Mouse (Mus musculus) liver, embryonic 11.5 days (tissue): ENCODE data around the gene Gm13278. TPM values are rescaled to one million over a fixed set of nuclear protein-coding genes. Genes with fewer than 3 reads are reported as not detected.
"Not testable (repeated sequence)": the region's sequence is repeated elsewhere in the genome, so short reads cannot be mapped to it uniquely, and the experiment has no call there.

Experiments
- ATAC-seq: fragments of 200-750 bp; cut with Nextera tagmentation; replicated peaks from 2 replicates; pipeline ENCODE4 v1.8.0; 2017; ENCODE audit warnings: moderate number of reproducible peaks, mild to moderate bottlenecking, moderate TSS enrichment, moderate library complexity; ENCODE audit not compliant: low FRiP score
- DNase-seq: peaks from one replicate; pipeline ENCODE4 v3.0.0-alpha.2; 2017; ENCODE audit warnings: low spot score
- H3K27ac ChIP-seq: fragments of 300-500 bp; sonication (generic); 2 replicates; pipeline ENCODE4 v1.5.1; 2014; ENCODE audit warnings: mild to moderate bottlenecking, low read depth, low read length, control low read depth
- H3K27me3 ChIP-seq: fragments of 300-500 bp; sonication (generic); replicated peaks from 2 replicates; pipeline ENCODE4 v1.6.1; 2014; ENCODE audit warnings: low read length, mixed read lengths; ENCODE audit not compliant: control insufficient read depth, insufficient read depth
- H3K36me3 ChIP-seq: fragments of 300-500 bp; sonication (generic); 2 replicates; pipeline ENCODE4 v1.6.1; 2014; ENCODE audit warnings: mild to moderate bottlenecking, low read length, moderate library complexity, mixed read lengths; ENCODE audit not compliant: control insufficient read depth, insufficient read depth
- H3K4me1 ChIP-seq: fragments of 300-500 bp; sonication (generic); replicated peaks from 2 replicates; pipeline ENCODE4 v1.6.1; 2014; ENCODE audit warnings: low read length, mixed read lengths; ENCODE audit not compliant: control insufficient read depth, insufficient read depth
- H3K4me2 ChIP-seq: fragments of 300-500 bp; sonication (generic); 2 replicates; pipeline ENCODE4 v1.6.1; 2014; ENCODE audit warnings: mild to moderate bottlenecking, control low read depth, moderate library complexity
- H3K4me3 ChIP-seq: fragments of 300-500 bp; sonication (generic); 2 replicates; pipeline ENCODE4 v1.5.1; 2014; ENCODE audit warnings: low read depth, low read length, control low read depth
- H3K9ac ChIP-seq: fragments of 300-500 bp; sonication (generic); 2 replicates; pipeline ENCODE4 v1.6.1; 2014; ENCODE audit warnings: low read depth, low read length, control low read depth
- H3K9me3 ChIP-seq: fragments of 300-500 bp; sonication (generic); 2 replicates; pipeline ENCODE4 v1.6.1; 2016; ENCODE audit warnings: low read length, inconsistent platforms, mixed read lengths; ENCODE audit not compliant: control insufficient read depth
- WGBS: fragments of 180-500 bp; shearing (Covaris S2); extraction: QIAGEN DNeasy Blood & Tissue Kit; methylation state at CpG from one replicate; pipeline ENCODE4 v1.1.7; 2014; 5-methylcytosine and 5-hydroxymethylcytosine counted together
- polyA plus RNA-seq: library from polyadenylated mRNA; unstranded; fragments of >200 nt; fragmentation: Nextera tagmentation; extraction: Ambion mirVana; gene quantifications from 2 replicates; pipeline ENCODE4 v1.2.1, GENCODE M21; 2014

Gm13278 gene
- polyA plus RNA-seq, result not detected in 2 replicates

GRCm38 (mm10) chr4:88791250-88791649 is at the start of gene Gm13278:
Gm13278 (plus strand) TSS chr4:88791550.
- H3K4me3 ChIP-seq, ATAC-seq, H3K4me2 ChIP-seq, H3K27me3 ChIP-seq, H3K9ac ChIP-seq, H3K27ac ChIP-seq, DNase-seq, H3K9me3 ChIP-seq, H3K36me3 ChIP-seq, H3K4me1 ChIP-seq: not testable (repeated sequence)
- WGBS, result no CpG with 5 or more reads among the region's 28 CpGs

- Histone ChIP-seq H3K27ac (no peak overlapping the region), H3K9me3 (no peaks in the 10 kb centered on the region), H3K27me3 (no peaks in the 10 kb centered on the region), H3K4me1 (0 out of 2 replicates have a peak, but pooled peaks cover 2% of the 10 kb centered on the region), H3K36me3 (no peaks in the 10 kb centered on the region), H3K9ac (no peak overlapping the region), H3K4me2 (no peak overlapping the region), H3K4me3 (no peak overlapping the region)
- 70% methylated on average over 7 of the region's 7 CpGs for WGBS
- no peak for DNase-seq
- no peak for ATAC-seq
Observed at GRCm38 (mm10) chr4:88742771-88743371, 48.5 kb upstream of the Gm13278 start.

DNA sequence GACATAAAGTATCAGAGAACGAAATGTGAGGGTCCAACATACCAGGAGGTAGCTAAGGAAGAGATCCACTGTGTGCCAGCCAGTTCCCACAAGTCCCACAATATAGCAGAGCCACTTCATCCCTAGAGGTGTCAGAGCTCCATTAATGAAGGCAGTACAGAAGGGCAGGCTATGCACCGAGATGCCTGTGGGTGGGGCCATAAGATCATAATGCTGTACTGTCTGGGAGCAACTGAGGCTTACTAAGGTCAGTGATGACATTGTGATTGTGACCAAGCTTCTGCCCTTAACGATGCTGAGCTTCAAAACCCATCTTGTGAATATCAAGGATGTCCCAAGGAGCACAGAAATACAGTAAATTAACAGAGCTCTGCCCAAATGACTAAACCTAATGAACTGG is 47.1 kb upstream of the Gm13278 start:
- ATAC-seq, result no peak
- no peak overlapping the region for H3K27ac ChIP-seq

DNA sequence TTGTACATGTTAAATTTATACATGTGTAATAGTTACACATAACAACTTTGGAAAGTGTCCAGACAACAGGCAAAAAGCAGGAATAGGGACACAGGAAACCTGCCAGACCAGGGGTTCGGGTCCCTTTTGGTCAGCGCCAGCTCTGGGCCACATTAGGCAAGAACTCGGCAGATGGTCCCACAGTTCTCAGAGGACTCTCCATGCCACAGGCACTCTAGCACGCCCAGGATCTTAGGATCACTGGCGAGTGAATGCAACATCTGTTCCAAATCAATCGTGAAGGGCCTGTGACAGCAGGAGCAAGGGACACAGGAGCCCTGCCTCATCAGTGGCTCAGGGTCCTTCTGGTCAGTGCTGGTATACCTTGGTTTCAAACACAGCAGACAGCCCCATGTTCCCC is 41.4 kb upstream of the Gm13278 start:
- 60% methylated on average over 6 of the region's 6 CpGs for WGBS
- DNase-seq (no peak), ATAC-seq (no peak)
- Histone ChIP-seq H3K4me3 (no peak overlapping the region), H3K4me1 (no peaks in the 10 kb centered on the region), H3K9ac (no peak overlapping the region), H3K9me3 (no peaks in the 10 kb centered on the region), H3K4me2 (no peak overlapping the region), H3K27ac (no peak overlapping the region), H3K36me3 (no peaks in the 10 kb centered on the region), H3K27me3 (no peaks in the 10 kb centered on the region)

More for the DNA sequence above, 47.1 kb upstream of the Gm13278 start:
- no peaks in the 10 kb centered on the region for H3K27me3 ChIP-seq
- no peak overlapping the region for H3K9ac ChIP-seq
- no peaks in the 10 kb centered on the region for H3K36me3 ChIP-seq
- WGBS, result 58% methylated on average over 3 of the region's 3 CpGs
- DNase-seq, result no peak
- H3K4me1 ChIP-seq, result 0 out of 2 replicates have a peak, but pooled peaks cover 2% of the 10 kb centered on the region
- H3K4me2 ChIP-seq, result no peak overlapping the region
- no peaks in the 10 kb centered on the region for H3K9me3 ChIP-seq
- no peak overlapping the region for H3K4me3 ChIP-seq

- not testable (repeated sequence) for H3K9me3 ChIP-seq, H3K4me2 ChIP-seq, H3K27me3 ChIP-seq, H3K36me3 ChIP-seq, H3K4me3 ChIP-seq, H3K4me1 ChIP-seq, ATAC-seq, DNase-seq, H3K27ac ChIP-seq, H3K9ac ChIP-seq
- 66% methylated on average over 14 of the region's 15 CpGs for WGBS
Observed at GRCm38 (mm10) chr4:88754818-88755340, 36.5 kb upstream of the Gm13278 start, which contains the start of gene Gm13271. Gm13271 (plus strand) TSS chr4:88754868.

DNA sequence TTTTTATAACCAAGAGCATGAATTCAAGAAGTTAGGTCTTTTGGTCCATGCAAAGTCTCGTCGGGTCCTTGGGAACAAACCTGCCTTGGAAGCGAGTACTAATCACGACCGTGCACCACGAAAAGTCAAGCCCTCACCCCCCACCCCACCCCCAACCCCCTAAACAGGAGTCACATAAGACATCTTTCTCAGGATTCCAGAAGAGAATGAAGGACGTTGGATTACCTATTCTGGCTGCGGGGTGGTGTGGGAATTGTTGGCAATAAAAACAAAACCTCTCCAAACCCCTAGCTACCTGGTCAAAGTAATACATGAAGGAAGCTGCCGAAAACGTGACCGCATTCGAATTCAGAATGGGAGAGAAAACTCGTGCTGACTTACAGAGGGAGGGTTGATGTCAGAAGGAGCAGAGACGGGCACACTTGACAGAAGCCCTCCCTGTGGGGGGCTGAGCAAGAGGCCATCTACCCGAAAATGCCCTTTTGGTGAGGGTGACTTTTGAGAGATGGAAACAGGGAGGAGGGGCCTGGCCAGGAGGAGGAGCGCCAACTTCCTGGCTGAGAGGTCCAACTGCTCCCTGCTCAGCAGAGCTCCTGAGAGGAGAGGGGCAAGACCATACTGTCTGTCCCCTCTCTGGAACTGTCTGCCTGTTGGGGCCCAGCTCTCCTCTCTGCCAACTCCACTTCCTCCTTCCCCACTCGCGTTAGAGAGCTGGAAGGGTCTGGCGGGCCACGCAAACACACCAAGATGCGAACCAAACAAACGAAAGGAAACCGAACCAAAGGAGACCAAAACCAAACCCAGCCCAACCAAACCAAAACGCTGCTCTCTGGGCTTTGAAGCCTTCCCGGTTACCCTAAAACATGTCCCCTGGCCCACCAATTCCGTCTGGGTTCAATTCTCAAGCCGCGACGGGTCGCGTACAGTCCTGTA is 34.5 kb upstream of the Gm13278 start:
- DNase-seq, result peak; percentile 64
- peak overlapping the region; percentile 75 for H3K4me2 ChIP-seq
- H3K27ac ChIP-seq, result peak overlapping the region; percentile 90
- H3K4me1 ChIP-seq, H3K9me3 ChIP-seq, ATAC-seq, H3K36me3 ChIP-seq, H3K27me3 ChIP-seq: not testable (repeated sequence)
- H3K4me3 ChIP-seq, result peak overlapping the region; percentile 58
- peak overlapping the region; percentile 71 for H3K9ac ChIP-seq
- WGBS, result 11% methylated on average over 28 of the region's 31 CpGs

- WGBS, result under 1% methylated on average over 16 of the region's 21 CpGs
- H3K27me3 ChIP-seq, H3K4me1 ChIP-seq, H3K9me3 ChIP-seq, H3K36me3 ChIP-seq: not testable (repeated sequence)
- Histone ChIP-seq H3K9ac (peak overlapping the region; percentile 71), H3K4me2 (peak overlapping the region; percentile 75), H3K4me3 (peak overlapping the region; percentile 58), H3K27ac (peak overlapping the region; percentile 90)
- peak; percentile 100 for ATAC-seq
- DNase-seq, result peak; percentile 79
Observed at GRCm38 (mm10) chr4:88757628-88758031, 33.7 kb upstream of the Gm13278 start.

- not testable (repeated sequence) for ATAC-seq, H3K4me1 ChIP-seq, H3K9me3 ChIP-seq, H3K4me2 ChIP-seq, H3K4me3 ChIP-seq, H3K36me3 ChIP-seq, H3K27ac ChIP-seq, H3K9ac ChIP-seq, DNase-seq, H3K27me3 ChIP-seq
- 86% methylated on average over 9 of the region's 9 CpGs for WGBS
Observed at GRCm38 (mm10) chr4:88758751-88759150, 32.6 kb upstream of the Gm13278 start.
